Mouse (Mus musculus): ENCODE measurements at regions not wholly inside any gene's neighbourhood (a gene's known extent, or its start where the extent isn't known, plus 50 kb on each side); places are given as distances from the start of the nearest gene placed in this dataset.
A peak's percentile ranks its signal among the peaks of the same experiment; 100 is the strongest.

GRCm38 (mm10) chr11:31753711-31754161 lies 82.1 kb upstream of the Bod1 start:
- H3K27ac ChIP-seq (ENCODE audit: low read depth, low read length), result no peak overlapping the region
- whole genome bisulfite sequencing, result 47% methylated on average over 5 of the region's 5 CpGs
- DNase-seq (ENCODE audit: low spot score) (no peak), ATAC-seq (ENCODE audit: low FRiP score) (0 out of 2 replicates have a peak, but pooled peaks have one; percentile 23)
- no peak overlapping the region for H3K4me3 ChIP-seq (ENCODE audit: low read depth, low read length)
- H3K4me2 ChIP-seq (replicated peaks; ENCODE audit: low read depth, low read length), result no peak overlapping the region
- no peaks in the 10 kb centered on the region for H3K36me3 ChIP-seq (ENCODE audit: control insufficient read depth, insufficient read depth, low read length)
- no peak overlapping the region for H3K9ac ChIP-seq (ENCODE audit: low read depth, low read length)
- no peaks in the 10 kb centered on the region for H3K27me3 ChIP-seq (ENCODE audit: control insufficient read depth, insufficient read depth, low read length)
- H3K4me1 ChIP-seq (replicated peaks; ENCODE audit: control insufficient read depth, insufficient read depth, low read length), result peaks cover 2% of the 10 kb centered on the region; the same call in 1 of the 2 replicates
- H3K9me3 ChIP-seq (ENCODE audit: control insufficient read depth, low read length), result no peaks in the 10 kb centered on the region

GRCm38 (mm10) chr11:31754416-31754815 lies 82.7 kb upstream of the Bod1 start:
- Histone ChIP-seq H3K27ac (ENCODE audit: low read depth, low read length) (no peak overlapping the region), H3K27me3 (ENCODE audit: control insufficient read depth, insufficient read depth, low read length) (no peaks in the 10 kb centered on the region), H3K4me1 (replicated peaks; ENCODE audit: control insufficient read depth, insufficient read depth, low read length) (0 out of 2 replicates have a peak, but pooled peaks cover 2% of the 10 kb centered on the region), H3K9ac (ENCODE audit: low read depth, low read length) (no peak overlapping the region), H3K4me2 (replicated peaks; ENCODE audit: low read depth, low read length) (no peak overlapping the region), H3K36me3 (ENCODE audit: control insufficient read depth, insufficient read depth, low read length) (no peaks in the 10 kb centered on the region), H3K9me3 (ENCODE audit: control insufficient read depth, low read length) (no peaks in the 10 kb centered on the region), H3K4me3 (ENCODE audit: low read depth, low read length) (no peak overlapping the region)
- WGBS, result 49% methylated on average over 4 of the region's 4 CpGs
- ATAC-seq (ENCODE audit: low FRiP score) (no peak), DNase-seq (ENCODE audit: low spot score) (no peak)

GRCm38 (mm10) chr11:31755858-31756257 lies 84.2 kb upstream of the Bod1 start:
- WGBS, result 32% methylated on average over 3 of the region's 3 CpGs
- H3K4me1 ChIP-seq (replicated peaks; ENCODE audit: control insufficient read depth, insufficient read depth, low read length), result 0 out of 2 replicates have a peak, but pooled peaks cover 5% of the 10 kb centered on the region
- no peak overlapping the region for H3K27ac ChIP-seq (ENCODE audit: low read depth, low read length)
- no peaks in the 10 kb centered on the region for H3K36me3 ChIP-seq (ENCODE audit: control insufficient read depth, insufficient read depth, low read length)
- no peak overlapping the region for H3K9ac ChIP-seq (ENCODE audit: low read depth, low read length)
- DNase-seq (ENCODE audit: low spot score), result no peak
- ATAC-seq (ENCODE audit: low FRiP score), result no peak
- H3K27me3 ChIP-seq (ENCODE audit: control insufficient read depth, insufficient read depth, low read length), result no peaks in the 10 kb centered on the region
- no peak overlapping the region for H3K4me2 ChIP-seq (replicated peaks; ENCODE audit: low read depth, low read length)
- H3K9me3 ChIP-seq (ENCODE audit: control insufficient read depth, low read length), result no peaks in the 10 kb centered on the region
- H3K4me3 ChIP-seq (ENCODE audit: low read depth, low read length), result no peak overlapping the region

GRCm38 (mm10) chr11:31756355-31757145 lies 84.9 kb upstream of the Bod1 start:
- WGBS, result 84% methylated on average over 10 of the region's 10 CpGs
- no peak for ATAC-seq (ENCODE audit: low FRiP score)
- Histone ChIP-seq H3K9ac (ENCODE audit: low read depth, low read length) (no peak overlapping the region), H3K9me3 (ENCODE audit: control insufficient read depth, low read length) (no peaks in the 10 kb centered on the region), H3K27ac (ENCODE audit: low read depth, low read length) (no peak overlapping the region), H3K4me3 (ENCODE audit: low read depth, low read length) (no peak overlapping the region), H3K4me2 (replicated peaks; ENCODE audit: low read depth, low read length) (no peak overlapping the region), H3K36me3 (ENCODE audit: control insufficient read depth, insufficient read depth, low read length) (no peaks in the 10 kb centered on the region), H3K4me1 (replicated peaks; ENCODE audit: control insufficient read depth, insufficient read depth, low read length) (0 out of 2 replicates have a peak, but pooled peaks cover 5% of the 10 kb centered on the region), H3K27me3 (ENCODE audit: control insufficient read depth, insufficient read depth, low read length) (no peaks in the 10 kb centered on the region)
- no peak for DNase-seq (ENCODE audit: low spot score)

- ATAC-seq (ENCODE audit: low FRiP score) (peak; percentile 61), DNase-seq (ENCODE audit: low spot score) (no peak)
- Histone ChIP-seq H3K4me2 (replicated peaks; ENCODE audit: low read depth, low read length) (no peak overlapping the region), H3K36me3 (ENCODE audit: control insufficient read depth, insufficient read depth, low read length) (no peaks in the 10 kb centered on the region), H3K4me1 (replicated peaks; ENCODE audit: control insufficient read depth, insufficient read depth, low read length) (0 out of 2 replicates have a peak, but pooled peaks cover 3% of the 10 kb centered on the region), H3K27me3 (ENCODE audit: control insufficient read depth, insufficient read depth, low read length) (no peaks in the 10 kb centered on the region), H3K27ac (ENCODE audit: low read depth, low read length) (peak overlapping the region; percentile 18; the same call in 1 of the 2 replicates), H3K9ac (ENCODE audit: low read depth, low read length) (no peak overlapping the region), H3K9me3 (ENCODE audit: control insufficient read depth, low read length) (no peaks in the 10 kb centered on the region), H3K4me3 (ENCODE audit: low read depth, low read length) (no peak overlapping the region)
- WGBS, result 39% methylated on average over 9 of the region's 9 CpGs
Measured at GRCm38 (mm10) chr11:31759868-31760765, 88.4 kb upstream of the Bod1 start.

- 79% methylated on average over 3 of the region's 3 CpGs for WGBS
- no peak for ATAC-seq (ENCODE audit: low FRiP score)
- no peak overlapping the region for H3K4me3 ChIP-seq (ENCODE audit: low read depth, low read length)
Measured at GRCm38 (mm10) chr11:31763856-31764255, 92.2 kb upstream of the Bod1 start.

GRCm38 (mm10) chr11:31766296-31766695 lies 94.6 kb upstream of the Bod1 start:
- Histone ChIP-seq H3K4me2 (replicated peaks; ENCODE audit: low read depth, low read length) (no peak overlapping the region), H3K9me3 (ENCODE audit: control insufficient read depth, low read length) (no peaks in the 10 kb centered on the region), H3K36me3 (ENCODE audit: control insufficient read depth, insufficient read depth, low read length) (no peaks in the 10 kb centered on the region), H3K4me1 (replicated peaks; ENCODE audit: control insufficient read depth, insufficient read depth, low read length) (no peaks in the 10 kb centered on the region), H3K9ac (ENCODE audit: low read depth, low read length) (no peak overlapping the region), H3K4me3 (ENCODE audit: low read depth, low read length) (no peak overlapping the region), H3K27me3 (ENCODE audit: control insufficient read depth, insufficient read depth, low read length) (no peaks in the 10 kb centered on the region), H3K27ac (ENCODE audit: low read depth, low read length) (no peak overlapping the region)
- DNase-seq (ENCODE audit: low spot score), result no peak
- WGBS, result 91% methylated on average over 5 of the region's 5 CpGs
- no peak for ATAC-seq (ENCODE audit: low FRiP score)

More at GRCm38 (mm10) chr11:31763856-31764255, 92.2 kb upstream of the Bod1 start:
- no peak overlapping the region for H3K27ac ChIP-seq (ENCODE audit: low read depth, low read length)
- H3K9me3 ChIP-seq (ENCODE audit: control insufficient read depth, low read length), result no peaks in the 10 kb centered on the region
- H3K4me1 ChIP-seq (replicated peaks; ENCODE audit: control insufficient read depth, insufficient read depth, low read length), result 0 out of 2 replicates have a peak, but pooled peaks cover 3% of the 10 kb centered on the region
- H3K9ac ChIP-seq (ENCODE audit: low read depth, low read length), result no peak overlapping the region
- no peaks in the 10 kb centered on the region for H3K27me3 ChIP-seq (ENCODE audit: control insufficient read depth, insufficient read depth, low read length)
- no peak for DNase-seq (ENCODE audit: low spot score)
- no peaks in the 10 kb centered on the region for H3K36me3 ChIP-seq (ENCODE audit: control insufficient read depth, insufficient read depth, low read length)
- no peak overlapping the region for H3K4me2 ChIP-seq (replicated peaks; ENCODE audit: low read depth, low read length)

- 49% methylated on average over 10 of the region's 10 CpGs for WGBS
- peak; percentile 53 for DNase-seq (ENCODE audit: low spot score)
- no peaks in the 10 kb centered on the region for H3K27me3 ChIP-seq (ENCODE audit: control insufficient read depth, insufficient read depth, low read length)
- no peaks in the 10 kb centered on the region for H3K36me3 ChIP-seq (ENCODE audit: control insufficient read depth, insufficient read depth, low read length)
- ATAC-seq (ENCODE audit: low FRiP score), result peak; percentile 82
- peak overlapping the region; percentile 43; the same call in 1 of the 2 replicates for H3K27ac ChIP-seq (ENCODE audit: low read depth, low read length)
- H3K4me2 ChIP-seq (replicated peaks; ENCODE audit: low read depth, low read length), result no peak overlapping the region
- no peak overlapping the region for H3K9ac ChIP-seq (ENCODE audit: low read depth, low read length)
- no peak overlapping the region for H3K4me3 ChIP-seq (ENCODE audit: low read depth, low read length)
- H3K9me3 ChIP-seq (ENCODE audit: control insufficient read depth, low read length), result no peaks in the 10 kb centered on the region
- H3K4me1 ChIP-seq (replicated peaks; ENCODE audit: control insufficient read depth, insufficient read depth, low read length), result no peaks in the 10 kb centered on the region
Measured at GRCm38 (mm10) chr11:31767727-31768495, 96.2 kb upstream of the Bod1 start.

Data from hindbrain, embryonic 11.5 days (tissue).